Mouse (Mus musculus): ENCODE results near the gene Eif2b3. TPM values are rescaled to one million over a fixed set of nuclear protein-coding genes. Genes with fewer than 3 reads are reported as not detected.

The Eif2b3 gene
- polyA plus RNA-seq, 1 experiment: 6.1 TPM

DNA sequence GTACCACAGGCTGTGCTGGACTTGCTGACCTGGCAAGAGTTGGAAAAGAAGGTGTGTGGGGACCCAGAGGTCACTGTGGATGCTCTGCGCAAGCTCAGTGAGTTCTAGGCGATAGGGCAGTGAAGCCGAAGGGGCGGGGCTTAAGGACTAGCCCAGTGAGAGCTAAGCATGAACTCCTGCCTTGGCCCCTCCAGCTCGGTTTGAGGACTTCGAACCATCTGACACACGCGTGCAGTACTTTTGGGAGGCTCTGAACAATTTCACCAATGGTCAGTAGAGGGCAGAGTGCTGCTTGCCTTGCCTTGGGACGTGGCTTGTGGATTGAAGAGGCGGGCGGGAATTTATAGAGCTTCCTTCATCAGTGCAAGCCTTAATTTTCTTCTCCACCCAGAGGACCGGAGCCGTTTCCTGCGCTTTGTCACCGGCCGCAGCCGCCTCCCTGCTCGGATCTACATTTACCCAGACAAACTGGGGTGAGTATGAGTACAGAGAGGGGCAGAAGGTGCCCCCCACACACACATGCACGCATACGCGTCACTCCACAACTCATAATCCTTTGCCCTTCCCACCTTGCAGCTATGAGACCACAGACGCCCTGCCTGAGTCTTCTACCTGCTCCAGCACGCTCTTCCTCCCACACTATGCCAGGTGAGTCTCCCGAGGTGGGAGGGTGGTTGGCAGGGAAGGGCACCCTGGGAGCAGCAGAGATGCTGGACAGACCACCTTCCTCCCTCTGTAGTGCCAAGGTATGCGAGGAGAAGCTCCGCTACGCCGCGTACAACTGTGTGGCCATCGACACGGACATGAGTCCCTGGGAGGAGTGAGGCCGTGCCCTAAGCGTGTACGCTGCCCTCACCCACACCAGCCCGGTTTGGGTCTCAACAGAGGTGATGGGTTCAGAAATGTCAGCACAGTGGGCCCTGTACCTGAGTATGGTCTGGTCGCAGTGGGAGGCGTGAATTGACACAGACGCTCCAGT, 16.4 kb upstream of the Eif2b3 start:
- Histone ChIP-seq H3K27ac (ENCODE audit: control insufficient read depth, insufficient read depth, low read length) (no peak overlapping the region), H3K4me3 (ENCODE audit: control insufficient read depth, insufficient read depth, low read length) (no peak overlapping the region), H3K4me1 (replicated peaks; ENCODE audit: control insufficient read depth, insufficient read depth, low read length) (no peaks in the 10 kb centered on the region), H3K27me3 (ENCODE audit: control insufficient read depth, insufficient read depth, low read length) (no peaks in the 10 kb centered on the region), H3K36me3 (ENCODE audit: control insufficient read depth, insufficient read depth, low read length) (peaks cover 16% of the 10 kb centered on the region)
- 82% methylated on average over 38 of the region's 38 CpGs for WGBS
- no peak for TF ChIP-seq POLR2A (IDR thresholded peaks at IDR 0.05; ENCODE audit: control insufficient read depth, extremely low read depth, insufficient read depth, low read length, poor library complexity)
- TF ChIP-seq CTCF (IDR thresholded peaks at IDR 0.05; ENCODE audit: borderline replicate concordance, control insufficient read depth, extremely low read depth, insufficient read depth, low read length, poor library complexity): peak; percentile 48; the same call in 1 of the 2 replicates
- peak; percentile 46 for DNase-seq

DNA sequence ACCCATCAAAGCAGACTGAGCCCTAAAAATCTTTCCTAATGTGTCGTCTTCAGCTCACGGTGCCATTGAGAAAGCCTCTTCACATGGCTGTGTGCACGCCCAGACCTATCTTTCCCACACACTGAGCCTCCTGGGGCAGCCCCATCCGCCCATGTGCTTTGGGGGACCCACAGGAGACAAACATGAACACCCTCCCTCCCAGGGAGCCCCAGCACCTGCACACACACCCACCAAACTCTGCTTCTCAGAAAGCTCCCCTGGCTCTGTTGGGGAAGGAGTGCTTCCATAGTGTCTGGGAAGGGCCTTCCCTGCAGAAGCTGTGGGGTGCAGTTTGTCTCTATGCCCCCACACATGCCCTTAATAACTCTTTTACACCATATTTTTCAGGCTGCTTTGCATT, 14.6 kb upstream of the Eif2b3 start:
- Histone ChIP-seq H3K4me1 (replicated peaks; ENCODE audit: control insufficient read depth, insufficient read depth, low read length) (no peaks in the 10 kb centered on the region), H3K27ac (ENCODE audit: control insufficient read depth, insufficient read depth, low read length) (no peak overlapping the region), H3K36me3 (ENCODE audit: control insufficient read depth, insufficient read depth, low read length) (peaks cover 13% of the 10 kb centered on the region), H3K27me3 (ENCODE audit: control insufficient read depth, insufficient read depth, low read length) (no peaks in the 10 kb centered on the region), H3K4me3 (ENCODE audit: control insufficient read depth, insufficient read depth, low read length) (no peak overlapping the region)
- 95% methylated on average over 4 of the region's 4 CpGs for WGBS
- no peak for TF ChIP-seq POLR2A (IDR thresholded peaks at IDR 0.05; ENCODE audit: control insufficient read depth, extremely low read depth, insufficient read depth, low read length, poor library complexity)
- no peak for TF ChIP-seq CTCF (IDR thresholded peaks at IDR 0.05; ENCODE audit: borderline replicate concordance, control insufficient read depth, extremely low read depth, insufficient read depth, low read length, poor library complexity)
- DNase-seq: no peak

DNA sequence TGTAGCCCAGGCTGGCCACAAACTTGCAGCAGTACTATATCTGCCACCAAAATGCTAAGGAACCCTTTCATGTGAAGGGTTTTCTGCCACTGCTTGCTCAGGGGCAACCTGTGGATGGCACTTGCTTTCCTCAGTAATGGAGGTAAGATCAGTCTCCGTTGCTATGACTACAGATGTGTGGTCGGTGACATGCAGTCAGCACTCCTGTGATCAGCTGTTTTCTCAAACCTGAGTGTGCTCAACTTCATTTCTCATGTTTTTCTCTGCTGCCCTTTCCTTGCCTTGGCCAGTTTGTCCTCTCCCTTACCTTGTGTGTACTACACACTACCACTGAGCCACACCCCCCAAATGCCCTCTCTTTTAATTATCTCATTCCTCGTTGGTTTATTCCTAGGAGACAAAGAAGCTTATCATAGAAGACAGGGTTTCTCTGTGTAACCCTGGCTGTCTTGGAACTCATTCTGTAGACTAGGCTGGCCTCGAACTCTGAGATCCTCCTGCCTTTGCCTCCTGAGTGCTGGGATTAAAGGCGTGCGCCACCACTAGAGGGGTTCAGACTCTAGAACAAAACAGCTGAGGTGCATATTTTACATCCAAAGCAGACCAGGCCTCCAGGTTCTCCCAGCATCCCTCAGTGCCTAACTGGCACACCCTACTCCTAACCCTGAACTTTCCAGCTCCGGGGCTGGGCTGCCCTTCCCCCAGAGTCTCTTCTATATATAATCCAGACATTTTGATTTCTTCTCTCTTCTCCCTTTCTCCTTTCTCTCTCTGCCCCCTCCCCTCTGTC, 13.4 kb upstream of the Eif2b3 start:
- Histone ChIP-seq H3K4me1 (replicated peaks; ENCODE audit: control insufficient read depth, insufficient read depth, low read length) (no peaks in the 10 kb centered on the region), H3K27me3 (ENCODE audit: control insufficient read depth, insufficient read depth, low read length) (no peaks in the 10 kb centered on the region), H3K27ac (ENCODE audit: control insufficient read depth, insufficient read depth, low read length) (no peak overlapping the region), H3K4me3 (ENCODE audit: control insufficient read depth, insufficient read depth, low read length) (no peak overlapping the region), H3K36me3 (ENCODE audit: control insufficient read depth, insufficient read depth, low read length) (peaks cover 13% of the 10 kb centered on the region)
- 92% methylated on average over 7 of the region's 7 CpGs for WGBS
- TF ChIP-seq POLR2A (IDR thresholded peaks at IDR 0.05; ENCODE audit: control insufficient read depth, extremely low read depth, insufficient read depth, low read length, poor library complexity) (no peak), CTCF (IDR thresholded peaks at IDR 0.05; ENCODE audit: borderline replicate concordance, control insufficient read depth, extremely low read depth, insufficient read depth, low read length, poor library complexity) (no peak)
- no peak for DNase-seq

DNA sequence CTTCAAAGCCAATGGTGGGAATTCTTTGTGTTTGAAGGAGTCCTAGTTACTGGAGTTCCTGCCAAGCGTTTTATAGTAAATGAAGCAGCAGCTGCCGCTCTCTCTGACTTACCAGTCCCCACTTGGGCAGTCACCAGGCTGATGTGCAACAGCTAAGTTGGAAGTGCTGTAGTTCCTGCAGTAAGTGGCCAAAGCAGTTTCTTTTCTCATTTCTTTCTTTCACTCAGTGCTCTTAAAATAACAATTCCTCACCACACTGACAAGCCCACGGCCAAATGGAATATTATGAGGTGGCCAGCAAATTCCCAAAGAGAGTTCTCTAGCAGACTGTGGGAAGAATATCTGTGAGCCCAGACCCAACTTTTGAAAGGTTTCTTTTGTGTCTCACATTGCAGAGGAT, 12.1 kb upstream of the Eif2b3 start:
- no peak for TF ChIP-seq CTCF (IDR thresholded peaks at IDR 0.05; ENCODE audit: borderline replicate concordance, control insufficient read depth, extremely low read depth, insufficient read depth, low read length, poor library complexity)
- no peak for TF ChIP-seq POLR2A (IDR thresholded peaks at IDR 0.05; ENCODE audit: control insufficient read depth, extremely low read depth, insufficient read depth, low read length, poor library complexity)
- no peak for DNase-seq
- H3K36me3 ChIP-seq (ENCODE audit: control insufficient read depth, insufficient read depth, low read length): peaks cover 12% of the 10 kb centered on the region
- no peak overlapping the region for H3K4me3 ChIP-seq (ENCODE audit: control insufficient read depth, insufficient read depth, low read length)
- H3K27ac ChIP-seq (ENCODE audit: control insufficient read depth, insufficient read depth, low read length): no peak overlapping the region
- no peaks in the 10 kb centered on the region for H3K4me1 ChIP-seq (replicated peaks; ENCODE audit: control insufficient read depth, insufficient read depth, low read length)
- WGBS: 82% methylated on average over 3 of the region's 3 CpGs
- H3K27me3 ChIP-seq (ENCODE audit: control insufficient read depth, insufficient read depth, low read length): no peaks in the 10 kb centered on the region

DNA sequence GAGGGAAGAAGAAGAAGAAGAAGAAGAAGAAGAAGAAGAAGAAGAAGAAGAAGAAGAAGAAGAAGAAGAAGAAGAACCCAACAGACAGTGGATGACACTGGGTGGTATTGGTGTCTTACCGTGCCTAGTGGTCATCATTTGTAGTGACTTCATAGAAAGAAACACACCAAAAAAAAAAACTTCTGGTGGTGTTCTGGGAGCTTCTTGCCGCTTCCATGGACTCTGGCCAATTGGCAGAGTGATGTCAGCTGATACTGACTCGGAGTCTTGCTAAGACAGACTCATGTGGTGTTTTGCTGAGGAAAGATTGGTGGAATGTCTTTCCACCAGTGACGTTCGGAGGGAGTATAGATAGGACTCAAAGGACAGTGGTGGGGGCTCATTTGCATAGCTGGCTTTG, 9.0 kb upstream of the Eif2b3 start:
- 93% methylated on average over 5 of the region's 5 CpGs for WGBS
- no peak overlapping the region for H3K4me3 ChIP-seq (ENCODE audit: control insufficient read depth, insufficient read depth, low read length)
- no peaks in the 10 kb centered on the region for H3K36me3 ChIP-seq (ENCODE audit: control insufficient read depth, insufficient read depth, low read length)
- no peaks in the 10 kb centered on the region for H3K27me3 ChIP-seq (ENCODE audit: control insufficient read depth, insufficient read depth, low read length)
- no peak for DNase-seq
- no peak overlapping the region for H3K27ac ChIP-seq (ENCODE audit: control insufficient read depth, insufficient read depth, low read length)
- TF ChIP-seq POLR2A (IDR thresholded peaks at IDR 0.05; ENCODE audit: control insufficient read depth, extremely low read depth, insufficient read depth, low read length, poor library complexity) (no peak), CTCF (IDR thresholded peaks at IDR 0.05; ENCODE audit: borderline replicate concordance, control insufficient read depth, extremely low read depth, insufficient read depth, low read length, poor library complexity) (no peak)
- H3K4me1 ChIP-seq (replicated peaks; ENCODE audit: control insufficient read depth, insufficient read depth, low read length): no peaks in the 10 kb centered on the region

DNA sequence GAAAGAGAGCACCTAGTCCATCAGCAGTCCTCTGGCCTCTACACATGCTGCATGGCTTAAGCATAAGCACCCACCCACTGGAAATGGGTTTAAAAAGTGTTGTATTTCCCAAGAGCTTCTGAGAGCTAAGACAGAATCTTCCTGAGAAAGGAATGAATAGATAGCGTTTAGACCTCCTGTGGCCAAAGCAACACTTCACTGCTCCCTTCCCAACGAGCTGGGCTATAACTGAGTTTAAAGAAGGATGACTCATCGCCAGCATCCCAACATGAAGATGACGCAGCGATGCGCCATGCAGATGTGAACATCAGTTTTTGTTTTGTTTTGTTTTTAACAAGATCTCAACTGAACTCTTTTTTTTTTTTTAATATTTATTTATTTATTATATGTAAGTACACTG, 5.6 kb upstream of the Eif2b3 start:
- TF ChIP-seq POLR2A (IDR thresholded peaks at IDR 0.05; ENCODE audit: control insufficient read depth, extremely low read depth, insufficient read depth, low read length, poor library complexity) (no peak), CTCF (IDR thresholded peaks at IDR 0.05; ENCODE audit: borderline replicate concordance, control insufficient read depth, extremely low read depth, insufficient read depth, low read length, poor library complexity) (no peak)
- Histone ChIP-seq H3K27ac (ENCODE audit: control insufficient read depth, insufficient read depth, low read length) (no peak overlapping the region), H3K4me1 (replicated peaks; ENCODE audit: control insufficient read depth, insufficient read depth, low read length) (no peaks in the 10 kb centered on the region), H3K4me3 (ENCODE audit: control insufficient read depth, insufficient read depth, low read length) (no peak overlapping the region), H3K36me3 (ENCODE audit: control insufficient read depth, insufficient read depth, low read length) (no peaks in the 10 kb centered on the region), H3K27me3 (ENCODE audit: control insufficient read depth, insufficient read depth, low read length) (no peaks in the 10 kb centered on the region)
- 88% methylated on average over 6 of the region's 6 CpGs for WGBS
- no peak for DNase-seq
